Mouse (Mus musculus) intestine, embryonic 14.5 days (tissue): ENCODE results near the gene Gm49601. TPM values are rescaled to one million over a fixed set of nuclear protein-coding genes. Genes with fewer than 3 reads are reported as not detected.

ENCODE experiments used
- ATAC-seq: fragments of 200-750 bp; cut with Nextera tagmentation; replicated peaks from 2 replicates; pipeline ENCODE4 v1.8.0; 2017; ENCODE audit warnings: low read depth, moderate number of reproducible peaks, moderate TSS enrichment, moderate library complexity; ENCODE audit not compliant: low FRiP score, low TSS enrichment
- DNase-seq: peaks from one replicate; pipeline ENCODE4 v3.0.0-alpha.2; 2018; ENCODE audit warnings: low spot score
- H3K27ac ChIP-seq: fragments of 300-500 bp; sonication (generic); 2 replicates; pipeline ENCODE4 v1.5.1; 2014; ENCODE audit warnings: low read depth, mild to moderate bottlenecking, control low read depth
- H3K27me3 ChIP-seq: fragments of 300-500 bp; sonication (generic); replicated peaks from 2 replicates; pipeline ENCODE4 v1.6.1; 2014; ENCODE audit warnings: low read length, control low read depth; ENCODE audit not compliant: control insufficient read depth, insufficient read depth
- H3K36me3 ChIP-seq: fragments of 300-500 bp; sonication (generic); 2 replicates; pipeline ENCODE4 v1.6.1; 2014; ENCODE audit warnings: low read length, control low read depth; ENCODE audit not compliant: control insufficient read depth, insufficient read depth
- H3K4me1 ChIP-seq: fragments of 300-500 bp; sonication (generic); replicated peaks from 2 replicates; pipeline ENCODE4 v1.6.1; 2014; ENCODE audit warnings: low read length, control low read depth, mixed read lengths; ENCODE audit not compliant: control insufficient read depth, insufficient read depth
- H3K4me2 ChIP-seq: fragments of 300-500 bp; sonication (generic); 2 replicates; pipeline ENCODE4 v1.6.1; 2014; ENCODE audit warnings: low read length
- H3K4me3 ChIP-seq: fragments of 300-500 bp; sonication (generic); 2 replicates; pipeline ENCODE4 v1.5.1; 2014; ENCODE audit warnings: low read depth, low read length, control low read depth, mixed read lengths
- H3K9ac ChIP-seq: fragments of 300-500 bp; sonication (generic); 2 replicates; pipeline ENCODE4 v1.6.1; 2014; ENCODE audit warnings: mild to moderate bottlenecking, low read length
- H3K9me3 ChIP-seq: fragments of 300-500 bp; sonication (generic); 2 replicates; pipeline ENCODE4 v1.6.1; 2016; ENCODE audit warnings: low read length, control low read depth; ENCODE audit not compliant: control insufficient read depth
- WGBS: fragments of 180-500 bp; shearing (Covaris S2); extraction: QIAGEN DNeasy Blood & Tissue Kit; methylation state at CpG from one replicate; pipeline ENCODE4 v1.1.7; 2014; 5-methylcytosine and 5-hydroxymethylcytosine counted together
- polyA plus RNA-seq: library from polyadenylated mRNA; unstranded; fragments of >200 nt; fragmentation: Nextera tagmentation; extraction: Ambion mirVana; gene quantifications from 2 replicates; pipeline ENCODE4 v1.2.1, GENCODE M21; 2014

Gene Gm49601
- polyA plus RNA-seq, 1 experiment from 2014 or later: 2.0 TPM

DNA sequence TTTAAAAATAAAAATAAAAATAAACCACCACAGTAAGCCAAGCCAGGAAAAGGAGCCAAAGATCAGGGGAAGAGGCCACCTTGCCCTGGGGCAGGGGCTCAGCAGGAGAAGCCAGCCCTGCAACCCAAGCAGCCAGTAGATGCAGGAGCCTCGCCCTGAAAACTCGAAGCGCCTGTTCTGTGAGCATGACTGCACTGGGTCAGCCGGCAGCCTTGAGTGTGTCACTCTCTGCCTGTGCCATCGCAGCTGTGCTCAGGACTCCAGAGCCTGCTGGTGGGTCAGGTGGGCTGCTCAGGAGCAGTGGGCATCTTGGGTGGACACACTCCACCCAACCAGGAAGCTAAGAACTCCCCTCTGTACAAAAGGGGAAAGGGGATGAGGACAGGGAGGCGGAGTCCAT, 19.1 kb upstream of the Gm49601 start:
- ATAC-seq (peak; percentile 18; the same call in 1 of the 2 replicates), DNase-seq (no peak)
- no peak overlapping the region for H3K27ac ChIP-seq
- WGBS: 51% methylated on average over 6 of the region's 6 CpGs
- no peaks in the 10 kb centered on the region for H3K9me3 ChIP-seq
- H3K9ac ChIP-seq: no peak overlapping the region
- no peak overlapping the region for H3K4me3 ChIP-seq
- no peaks in the 10 kb centered on the region for H3K27me3 ChIP-seq
- no peaks in the 10 kb centered on the region for H3K4me1 ChIP-seq
- H3K4me2 ChIP-seq: no peak overlapping the region
- no peaks in the 10 kb centered on the region for H3K36me3 ChIP-seq

DNA sequence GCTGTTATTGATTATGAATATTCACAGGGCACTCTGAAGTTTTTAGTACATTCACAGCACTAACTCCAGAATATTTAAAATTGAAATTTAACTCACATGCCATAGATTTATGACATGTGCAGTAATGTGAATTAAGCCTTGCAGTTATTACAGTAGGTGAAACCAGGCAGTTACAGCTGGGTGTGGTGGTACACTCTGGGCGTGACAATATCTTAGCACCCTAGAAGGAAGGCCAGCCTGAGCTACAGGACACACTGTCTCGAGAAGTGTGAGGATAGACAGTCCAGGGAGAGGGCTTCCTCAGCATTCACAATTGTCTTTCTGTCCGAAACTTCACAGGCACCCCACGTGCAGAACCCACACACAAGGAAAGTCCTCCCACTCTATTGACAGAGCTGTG, 18.3 kb upstream of the Gm49601 start:
- no peaks in the 10 kb centered on the region for H3K4me1 ChIP-seq
- no peak overlapping the region for H3K4me2 ChIP-seq
- no peaks in the 10 kb centered on the region for H3K27me3 ChIP-seq
- H3K4me3 ChIP-seq: no peak overlapping the region
- DNase-seq: no peak
- 77% methylated on average over 4 of the region's 4 CpGs for WGBS
- no peaks in the 10 kb centered on the region for H3K36me3 ChIP-seq
- no peaks in the 10 kb centered on the region for H3K9me3 ChIP-seq
- no peak overlapping the region for H3K9ac ChIP-seq
- no peak for ATAC-seq
- H3K27ac ChIP-seq: no peak overlapping the region

DNA sequence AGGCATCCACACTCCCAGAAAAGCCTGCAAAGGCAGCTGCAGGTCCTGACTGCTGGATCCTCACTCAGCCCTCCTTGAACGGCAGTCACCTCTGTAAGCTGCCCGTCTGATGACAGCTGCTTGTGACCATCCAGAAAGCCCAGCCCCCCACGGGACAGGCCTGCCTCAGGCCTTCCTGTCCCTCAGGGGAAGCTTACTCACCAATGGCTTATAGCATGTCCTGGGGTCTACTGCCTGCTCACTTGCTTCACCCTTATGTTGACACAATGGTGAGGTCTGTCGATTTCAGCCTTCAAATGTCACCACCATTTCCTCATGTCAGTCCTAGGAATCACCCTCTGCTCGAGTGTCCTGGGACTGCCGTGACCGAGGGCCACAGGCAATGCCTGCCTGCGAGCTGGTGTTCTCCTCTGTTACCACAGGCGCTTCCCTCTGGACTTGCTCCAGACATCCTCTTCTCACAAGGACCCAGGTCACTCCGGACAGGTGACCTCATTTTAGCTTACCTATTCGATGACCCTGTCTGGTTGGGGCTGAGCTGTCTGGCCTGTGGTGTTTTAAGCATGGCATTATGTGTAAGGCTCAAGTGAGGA, 17.3 kb upstream of the Gm49601 start:
- no peak for ATAC-seq

DNA sequence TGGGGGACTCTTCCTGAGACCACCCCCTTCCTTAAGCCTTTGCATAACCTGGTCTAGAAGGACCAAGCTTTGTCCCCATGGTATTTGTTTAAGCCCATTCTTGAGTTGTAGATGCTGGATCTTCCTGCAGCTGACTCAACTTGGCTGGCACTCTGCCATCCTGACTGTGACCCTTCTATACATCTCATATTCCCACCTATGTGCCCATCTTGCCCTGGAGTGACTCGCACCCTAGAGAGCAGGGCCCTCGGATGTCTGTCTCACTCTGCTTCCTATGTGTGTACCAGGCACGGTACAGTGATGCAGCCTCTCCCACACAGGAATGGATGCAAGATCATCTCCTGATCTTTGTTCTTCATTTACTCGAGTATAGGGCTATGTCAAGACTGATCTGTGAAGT, 16.7 kb upstream of the Gm49601 start:
- Histone ChIP-seq H3K27ac (no peak overlapping the region), H3K4me3 (no peak overlapping the region), H3K9me3 (no peaks in the 10 kb centered on the region), H3K9ac (no peak overlapping the region), H3K4me1 (no peaks in the 10 kb centered on the region), H3K27me3 (no peaks in the 10 kb centered on the region), H3K36me3 (no peaks in the 10 kb centered on the region), H3K4me2 (no peak overlapping the region)
- 84% methylated on average over 4 of the region's 4 CpGs for WGBS
- DNase-seq (no peak), ATAC-seq (no peak)

More for the DNA sequence above, 17.3 kb upstream of the Gm49601 start:
- no peak for DNase-seq
- WGBS: 69% methylated on average over 11 of the region's 11 CpGs
- H3K27ac ChIP-seq: no peak overlapping the region
- H3K27me3 ChIP-seq: no peaks in the 10 kb centered on the region
- no peak overlapping the region for H3K4me2 ChIP-seq
- no peaks in the 10 kb centered on the region for H3K9me3 ChIP-seq
- H3K9ac ChIP-seq: no peak overlapping the region
- no peaks in the 10 kb centered on the region for H3K4me1 ChIP-seq
- no peak overlapping the region for H3K4me3 ChIP-seq
- H3K36me3 ChIP-seq: no peaks in the 10 kb centered on the region

DNA sequence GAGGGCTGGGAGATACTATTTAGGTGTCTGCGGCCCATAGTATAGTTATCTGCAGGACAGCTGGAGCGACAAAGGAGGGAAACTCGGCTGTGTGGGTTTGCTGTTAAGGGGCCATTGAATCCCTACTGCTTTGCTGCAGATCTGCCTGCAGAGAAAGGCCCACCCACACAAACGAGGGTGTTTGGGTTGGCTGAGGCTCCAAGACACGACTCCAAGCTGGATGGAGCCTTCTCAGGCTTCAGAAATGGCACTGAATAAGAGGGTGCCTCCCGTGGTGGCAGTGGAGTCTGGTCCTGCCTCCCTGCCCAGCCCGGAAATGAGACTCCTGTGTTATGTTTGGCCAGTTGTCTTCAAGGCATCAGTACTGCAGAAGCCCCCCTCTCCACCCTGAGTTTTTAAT, 16.1 kb upstream of the Gm49601 start:
- DNase-seq (no peak), ATAC-seq (no peak)
- H3K27me3 ChIP-seq: no peaks in the 10 kb centered on the region
- no peak overlapping the region for H3K4me2 ChIP-seq
- H3K4me1 ChIP-seq: no peaks in the 10 kb centered on the region
- WGBS: 57% methylated on average over 7 of the region's 7 CpGs
- no peak overlapping the region for H3K9ac ChIP-seq
- no peaks in the 10 kb centered on the region for H3K36me3 ChIP-seq
- H3K4me3 ChIP-seq: no peak overlapping the region
- H3K27ac ChIP-seq: no peak overlapping the region
- H3K9me3 ChIP-seq: no peaks in the 10 kb centered on the region

DNA sequence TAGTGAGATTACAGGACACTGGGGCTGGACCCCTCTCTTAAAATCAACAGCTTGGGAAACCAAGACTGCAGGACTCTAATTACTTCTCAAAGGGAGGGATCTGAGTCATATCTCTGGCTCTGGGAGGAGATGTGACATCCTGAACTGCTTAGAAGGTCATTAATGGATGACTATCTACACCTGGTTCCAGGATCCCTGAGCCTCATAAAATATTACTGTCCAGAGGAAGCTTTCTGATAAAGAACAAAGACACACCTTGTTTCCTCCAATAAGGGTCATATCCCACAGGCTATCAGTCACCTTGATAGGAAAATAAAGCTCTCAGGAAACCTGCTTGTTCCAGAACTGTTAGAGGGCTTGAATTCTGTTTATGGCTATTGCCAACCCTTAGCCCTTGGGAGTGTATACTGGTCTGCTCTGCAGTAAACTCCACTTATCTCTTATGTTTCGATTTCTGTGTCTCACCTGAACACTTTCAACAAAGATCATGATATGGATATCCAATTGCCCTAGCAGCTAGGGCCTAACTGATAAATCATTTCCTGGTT, 13.2 kb upstream of the Gm49601 start:
- Histone ChIP-seq H3K9me3 (no peaks in the 10 kb centered on the region), H3K4me2 (no peak overlapping the region), H3K9ac (no peak overlapping the region), H3K27ac (no peak overlapping the region), H3K27me3 (no peaks in the 10 kb centered on the region), H3K4me1 (no peaks in the 10 kb centered on the region), H3K4me3 (no peak overlapping the region), H3K36me3 (no peaks in the 10 kb centered on the region)
- DNase-seq: no peak
- 59% methylated on average over 1 of the region's 1 CpGs for WGBS
- peak; percentile 86 for ATAC-seq

DNA sequence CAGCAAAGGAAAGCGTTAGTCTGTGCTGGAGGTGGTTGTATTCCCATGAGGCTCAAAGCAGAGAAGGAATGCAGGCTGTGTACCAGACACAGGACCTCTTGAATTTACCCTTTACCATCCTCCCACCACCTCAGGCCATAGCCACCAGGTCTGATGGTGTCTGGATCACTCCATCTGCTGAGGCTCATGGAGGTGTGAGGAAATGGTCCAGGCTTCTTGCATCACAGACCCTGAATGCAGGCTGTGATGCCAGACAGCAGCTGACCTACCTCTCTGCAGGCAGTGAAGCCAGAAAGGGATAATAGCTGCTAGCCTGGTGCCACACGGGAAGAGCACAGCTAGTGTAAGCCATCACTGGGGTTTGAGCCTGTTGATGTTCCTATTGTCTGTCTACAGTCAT, 12.2 kb upstream of the Gm49601 start:
- Histone ChIP-seq H3K4me3 (no peak overlapping the region), H3K9ac (no peak overlapping the region), H3K27ac (no peak overlapping the region), H3K9me3 (no peaks in the 10 kb centered on the region), H3K36me3 (no peaks in the 10 kb centered on the region), H3K27me3 (no peaks in the 10 kb centered on the region), H3K4me1 (no peaks in the 10 kb centered on the region), H3K4me2 (no peak overlapping the region)
- no peak for DNase-seq
- ATAC-seq: no peak
- WGBS: 52% methylated on average over 2 of the region's 2 CpGs

DNA sequence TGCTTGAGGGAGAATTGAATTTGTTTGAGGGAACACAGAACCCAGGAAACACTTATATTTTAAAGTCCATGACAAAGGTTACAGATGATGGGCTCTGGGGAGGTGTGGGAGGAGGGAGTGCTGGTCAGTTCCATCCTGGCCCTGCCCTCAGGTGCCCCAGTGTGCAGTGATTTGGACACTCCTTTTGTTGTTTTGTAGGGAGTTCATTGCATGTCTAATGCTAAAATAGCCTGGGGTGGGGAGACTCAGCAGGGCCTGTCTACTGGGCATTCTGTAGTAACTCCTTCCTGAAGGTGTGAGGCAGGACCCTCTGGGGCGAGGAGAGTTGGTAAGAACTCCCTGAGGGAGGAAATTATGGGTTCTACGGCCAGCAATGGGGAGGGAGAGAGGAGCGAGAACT, 10.6 kb upstream of the Gm49601 start:
- DNase-seq (no peak), ATAC-seq (no peak)
- Histone ChIP-seq H3K9ac (no peak overlapping the region), H3K4me1 (no peaks in the 10 kb centered on the region), H3K27ac (no peak overlapping the region), H3K36me3 (no peaks in the 10 kb centered on the region), H3K27me3 (no peaks in the 10 kb centered on the region), H3K4me3 (no peak overlapping the region), H3K9me3 (no peaks in the 10 kb centered on the region), H3K4me2 (no peak overlapping the region)
- 65% methylated on average over 3 of the region's 3 CpGs for WGBS

DNA sequence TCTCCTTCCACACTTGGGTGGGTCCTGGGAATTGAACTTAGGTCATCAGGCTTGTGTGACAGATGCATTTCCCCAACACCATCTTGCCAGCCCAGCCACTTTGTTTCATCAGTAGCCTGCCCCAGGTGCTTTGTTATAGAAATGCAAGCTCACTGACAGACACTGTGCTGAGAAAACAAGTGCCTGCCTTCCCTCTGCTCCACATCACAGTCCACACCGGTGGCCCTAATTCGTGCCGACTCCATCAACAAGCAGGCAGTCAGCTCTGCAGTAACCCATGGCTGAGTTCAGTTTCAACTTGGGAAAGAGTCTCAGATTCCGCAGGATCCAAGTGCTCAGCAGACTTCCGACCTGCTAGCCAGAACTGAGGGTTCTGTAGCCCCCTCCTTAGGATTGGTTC, 10.2 kb upstream of the Gm49601 start:
- DNase-seq (no peak), ATAC-seq (no peak)
- Histone ChIP-seq H3K4me2 (no peak overlapping the region), H3K27me3 (no peaks in the 10 kb centered on the region), H3K4me3 (no peak overlapping the region), H3K4me1 (no peaks in the 10 kb centered on the region), H3K9ac (no peak overlapping the region), H3K9me3 (no peaks in the 10 kb centered on the region), H3K27ac (no peak overlapping the region), H3K36me3 (no peaks in the 10 kb centered on the region)
- WGBS: 84% methylated on average over 5 of the region's 5 CpGs
